Mouse (Mus musculus): ENCODE measurements around the gene Nfyc.

GRCm38 (mm10) chr4:120866211-120866610, 34.8 kb upstream of the Nfyc start:
- TF ChIP-seq CTCF (IDR thresholded peaks at IDR 0.05; ENCODE audit: low read depth) (no peak), EP300 (optimal IDR thresholded peaks at IDR 0.05) (no peak)

All from stomach, postnatal 0 days (tissue).